Mouse (Mus musculus): Measurements from ENCODE around the gene Gpr12. TPM values are rescaled to one million over a fixed set of nuclear protein-coding genes. Genes with fewer than 3 reads are reported as not detected.
"Not testable (repeated sequence)": the region's sequence is repeated elsewhere in the genome, so short reads cannot be mapped to it uniquely, and the experiment has no call there.

Gpr12 gene
- polyA plus RNA-seq, 1 experiment from 2014 or later: 0.26 TPM

DNA sequence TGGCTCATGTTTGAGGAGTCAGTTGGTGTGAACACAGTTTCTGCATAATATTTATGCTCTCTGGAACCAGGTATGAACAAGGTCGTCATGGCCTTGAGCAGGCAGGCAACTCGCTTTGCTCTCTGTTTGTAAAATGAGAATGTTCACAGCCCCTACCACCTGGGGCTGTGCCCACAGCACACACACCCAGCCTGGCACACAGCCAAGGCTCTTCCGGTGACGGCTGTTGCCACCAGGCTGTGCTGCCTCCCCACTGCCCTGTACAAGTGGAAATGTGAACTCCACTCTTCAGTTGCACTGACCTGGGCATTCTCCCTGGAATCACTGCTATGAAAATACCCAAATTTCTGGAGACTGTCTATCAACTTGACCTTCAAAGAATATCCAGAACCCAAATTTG is 5.9 kb upstream of the Gpr12 start:
- DNase-seq (ENCODE audit: low spot score): no peak

DNA sequence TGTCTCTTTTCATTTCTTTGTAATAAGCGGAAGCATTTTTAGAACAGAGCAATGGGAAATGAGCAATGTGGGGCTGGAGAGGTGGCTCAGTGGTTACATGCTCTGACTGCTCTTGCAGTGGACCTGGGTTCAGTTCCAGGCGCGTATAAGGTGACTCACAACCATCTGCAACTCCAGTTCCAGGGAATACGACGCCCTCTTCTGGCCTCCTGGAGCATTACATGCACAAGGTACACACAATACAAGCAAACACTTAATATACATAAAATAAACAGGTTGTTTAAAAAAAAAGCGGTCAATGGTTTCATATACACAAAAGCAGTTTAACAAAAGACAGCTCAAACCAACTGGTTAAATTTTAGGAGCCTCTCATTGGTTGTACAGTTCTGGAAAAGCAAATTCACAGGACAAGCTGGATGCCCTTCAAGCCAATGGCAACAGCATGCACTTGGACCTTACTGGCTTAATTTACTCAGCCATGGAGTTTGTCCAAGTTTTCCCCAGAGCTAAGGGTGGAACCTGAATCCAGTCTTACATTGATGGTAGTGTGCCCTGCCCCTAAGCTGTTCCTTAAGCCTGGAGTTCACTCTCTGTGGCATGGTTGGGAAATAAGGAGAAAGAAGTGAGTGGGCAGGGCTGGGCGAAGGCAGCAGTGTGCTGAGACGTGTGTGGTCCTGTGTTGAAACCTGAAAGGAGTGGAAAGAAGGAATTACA is 1.5 kb upstream of the Gpr12 start:
- no peak for DNase-seq (ENCODE audit: low spot score)

DNA sequence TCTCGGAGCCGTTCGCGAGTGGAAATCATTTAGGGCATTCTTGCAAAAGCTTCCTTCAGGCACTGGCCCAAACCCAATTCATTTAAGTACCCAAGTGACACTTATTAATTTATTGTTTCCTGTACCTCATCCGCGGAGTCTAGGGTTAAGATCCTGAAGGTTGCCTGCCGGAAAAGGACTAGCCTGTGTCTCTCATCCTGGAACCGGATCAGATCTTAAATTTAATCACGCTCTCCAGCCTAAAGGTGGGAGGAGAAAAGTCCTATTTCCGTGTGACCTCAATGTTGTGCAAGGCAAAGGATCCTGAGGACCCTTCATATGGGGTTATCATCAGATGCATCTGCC is 240 bp upstream of the Gpr12 start:
- DNase-seq (ENCODE audit: low spot score): no peak

DNA sequence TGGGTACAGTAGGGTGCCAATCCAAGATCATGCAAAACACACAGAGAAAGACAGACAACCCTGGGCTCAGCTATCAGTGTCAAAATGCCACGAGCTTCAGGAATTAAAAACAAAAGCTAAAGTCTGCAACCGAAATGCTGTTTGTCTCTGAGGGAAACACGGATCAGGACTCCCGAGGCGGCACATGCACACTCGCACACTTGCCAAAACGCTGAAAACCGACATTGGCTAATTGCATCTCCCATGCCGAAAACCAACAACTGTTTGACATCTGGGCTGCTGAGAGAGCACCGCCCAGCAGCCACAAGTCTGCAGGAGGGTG is 922 bp downstream of the Gpr12 start:
- DNase-seq (ENCODE audit: low spot score): no peak

DNA sequence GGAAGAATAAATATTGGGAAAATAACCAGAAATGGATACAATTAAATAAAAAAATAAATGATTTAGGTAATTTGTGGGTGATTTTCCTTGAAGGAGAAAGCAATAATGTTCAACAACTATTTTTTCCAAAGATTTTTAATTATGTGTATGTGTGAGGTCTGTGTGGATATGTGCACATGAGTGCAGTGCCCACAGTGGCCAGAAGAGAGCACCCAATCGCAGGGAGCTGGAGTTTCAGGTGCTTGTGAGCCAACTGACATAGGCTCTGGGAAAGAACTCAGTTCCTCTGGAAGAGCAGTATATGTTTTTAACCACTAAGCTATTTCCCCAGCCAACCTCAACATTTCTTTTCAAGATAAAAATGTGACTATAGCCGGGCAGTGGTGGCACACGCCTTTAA is 8.4 kb downstream of the Gpr12 start:
- DNase-seq (ENCODE audit: low spot score): no peak

DNA sequence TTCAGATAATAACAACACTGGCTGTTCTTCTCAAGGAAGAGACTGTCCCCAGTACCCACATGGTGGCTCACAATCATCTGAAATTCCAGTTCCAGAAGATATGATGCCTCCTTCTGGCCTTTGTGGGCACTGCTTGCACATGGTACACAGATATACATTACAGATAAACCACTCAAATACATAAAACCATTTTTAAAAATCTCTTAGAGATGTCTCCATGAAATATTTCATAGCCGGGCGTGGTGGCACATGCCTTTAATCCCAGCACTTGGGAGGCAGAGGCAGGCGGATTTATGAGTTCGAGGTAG is 12.3 kb downstream of the Gpr12 start:
- not testable (repeated sequence) for DNase-seq (ENCODE audit: low spot score)

DNA sequence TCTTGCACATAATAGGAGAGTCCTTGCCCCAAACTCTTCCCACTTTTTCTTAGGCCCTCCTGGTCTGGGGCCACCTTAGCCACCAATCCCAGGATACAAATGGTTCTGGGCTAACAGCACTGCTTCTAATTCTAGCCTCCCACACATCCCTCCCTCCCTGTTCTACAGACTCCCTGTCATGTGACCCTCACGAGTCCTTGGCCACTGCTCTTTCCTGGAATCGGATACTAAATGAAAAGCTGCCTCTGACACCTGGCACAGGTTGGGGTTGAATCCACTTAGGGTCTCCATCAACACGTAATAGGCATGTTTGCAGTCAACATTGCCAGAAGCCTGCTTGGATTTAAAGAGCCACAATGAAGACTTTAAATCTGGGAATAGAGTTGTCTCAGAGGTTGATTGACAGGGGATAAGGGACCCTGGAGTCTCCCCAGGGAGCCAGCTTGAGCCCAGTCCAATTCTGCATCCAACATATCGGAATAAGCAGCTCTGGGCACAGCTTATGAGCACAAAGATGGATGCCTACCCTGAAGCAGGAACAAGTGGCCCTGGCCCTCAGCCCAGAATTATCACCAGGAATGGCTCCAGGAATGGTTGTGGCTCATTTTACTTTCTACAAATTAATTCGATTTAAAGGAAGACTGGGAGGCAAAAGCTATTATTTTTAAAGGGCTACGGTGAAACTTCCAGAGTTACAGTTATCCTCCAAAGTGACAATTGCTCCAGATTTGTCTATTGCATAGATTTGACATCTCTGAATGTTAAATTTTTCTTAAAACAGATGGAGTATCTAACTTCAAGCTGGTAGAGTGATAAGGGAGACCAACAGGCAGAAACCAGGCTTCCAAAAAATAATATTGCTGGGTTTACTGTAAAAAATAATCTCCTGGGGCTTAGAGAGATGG is 13.0 kb downstream of the Gpr12 start:
- DNase-seq (ENCODE audit: low spot score): not testable (repeated sequence)

DNA sequence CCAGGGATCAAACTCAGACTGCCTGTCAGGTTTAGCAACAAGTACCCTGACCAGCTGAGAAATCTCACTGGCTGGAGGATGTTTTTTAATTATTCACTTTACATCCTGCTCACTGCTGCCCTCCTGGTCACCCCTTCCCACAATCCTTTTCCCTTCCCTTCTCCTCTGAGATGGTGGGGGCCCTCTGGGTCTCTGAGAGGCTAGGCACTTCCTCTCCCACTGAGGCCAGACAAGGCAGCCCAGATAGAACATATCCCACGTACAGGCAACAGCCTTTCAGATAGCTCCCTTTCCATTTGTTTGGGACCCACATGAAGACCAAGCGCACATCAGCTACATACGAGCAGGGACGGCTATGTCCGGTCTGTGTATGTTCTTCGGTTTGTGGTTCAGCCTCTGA is 14.9 kb downstream of the Gpr12 start:
- DNase-seq (ENCODE audit: low spot score): not testable (repeated sequence)

DNA sequence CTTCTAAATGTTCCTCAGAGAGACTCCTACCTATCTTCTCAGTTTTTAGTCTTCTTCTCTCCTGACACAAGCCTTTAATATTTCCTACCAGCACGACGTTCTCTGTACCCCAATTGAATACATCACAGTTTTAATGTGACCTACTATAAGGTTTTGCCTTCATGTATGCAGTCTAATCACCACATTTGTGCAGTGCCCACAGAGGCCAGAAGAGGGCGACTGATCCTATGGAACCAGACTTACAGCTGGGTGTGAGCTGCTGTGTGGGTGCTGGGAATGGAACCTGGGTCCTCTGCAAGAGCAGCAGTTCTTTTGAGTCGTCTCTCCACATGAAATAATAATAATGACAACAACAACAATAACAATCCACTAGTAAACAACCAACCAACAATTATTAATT is 18.0 kb downstream of the Gpr12 start:
- peak; percentile 58 for DNase-seq (ENCODE audit: low spot score)

DNA sequence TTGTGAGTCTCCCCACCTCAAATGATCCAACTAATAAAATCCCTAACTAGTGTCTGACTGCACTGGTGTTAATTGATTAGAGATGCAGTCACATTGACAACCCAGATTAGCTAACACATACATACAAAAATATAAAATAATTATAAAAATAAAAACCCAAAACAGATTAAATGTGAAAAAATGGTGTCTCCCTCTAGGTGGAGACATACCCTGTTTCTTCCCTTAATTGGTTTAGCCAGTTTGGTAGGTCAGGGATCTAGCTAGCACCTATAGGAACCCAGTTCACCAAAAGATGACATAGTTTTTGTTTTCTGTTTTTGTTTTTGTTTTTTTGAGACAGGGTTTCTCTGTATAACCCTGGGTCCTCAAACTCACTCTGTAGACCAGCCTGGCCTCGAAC is 20.8 kb downstream of the Gpr12 start:
- no peak for DNase-seq (ENCODE audit: low spot score)

DNA sequence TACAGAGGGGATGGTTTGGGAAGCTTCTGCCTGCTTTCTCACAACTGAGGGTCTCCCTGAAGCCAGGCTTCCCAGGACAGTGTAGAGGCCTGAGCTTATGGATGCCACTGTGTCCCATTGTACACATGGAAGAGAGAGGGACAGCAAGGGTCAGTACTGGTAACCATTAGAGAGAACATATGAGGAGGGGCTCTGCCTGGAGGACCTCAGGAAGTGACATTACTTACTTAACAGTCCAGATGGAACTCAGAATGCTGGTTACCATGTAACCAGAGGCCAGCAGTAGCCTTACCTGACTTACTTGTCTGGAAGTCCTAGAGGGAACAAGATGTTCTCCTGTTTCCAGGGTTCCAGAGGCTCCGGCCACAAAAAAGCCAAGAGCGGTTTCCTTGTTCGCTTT is 29.2 kb downstream of the Gpr12 start, which contains the start of gene Gm3415:
Gene Gm3415, plus strand, starts transcription at position 301 of the 400 bp plus-strand sequence.
- DNase-seq (ENCODE audit: low spot score): not testable (repeated sequence)

DNA sequence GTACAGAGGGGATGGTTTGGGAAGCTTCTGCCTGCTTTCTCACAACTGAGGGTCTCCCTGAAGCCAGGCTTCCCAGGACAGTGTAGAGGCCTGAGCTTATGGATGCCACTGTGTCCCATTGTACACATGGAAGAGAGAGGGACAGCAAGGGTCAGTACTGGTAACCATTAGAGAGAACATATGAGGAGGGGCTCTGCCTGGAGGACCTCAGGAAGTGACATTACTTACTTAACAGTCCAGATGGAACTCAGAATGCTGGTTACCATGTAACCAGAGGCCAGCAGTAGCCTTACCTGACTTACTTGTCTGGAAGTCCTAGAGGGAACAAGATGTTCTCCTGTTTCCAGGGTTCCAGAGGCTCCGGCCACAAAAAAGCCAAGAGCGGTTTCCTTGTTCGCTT is 47.7 kb downstream of the Gpr12 start, which contains the start of gene Gm3409:
Gene Gm3409, plus strand, starts transcription at position 301 of the 400 bp plus-strand sequence.
- not testable (repeated sequence) for DNase-seq (ENCODE audit: low spot score)

Other genes starting within 250 kb of the Gpr12 start
- 0.29 and 0.35 TPM in 2 replicates for gene Wasf3, start 200.3 kb downstream of the Gpr12 start, polyA plus RNA-seq (2015; fragmentation: Nextera tagmentation; extraction: Ambion mirVana)
- gene Gm6408, start 103.3 kb downstream of the Gpr12 start, polyA plus RNA-seq (2015; fragmentation: Nextera tagmentation; extraction: Ambion mirVana): not detected in 2 replicates
- not detected in 2 replicates for gene Gm6370, start 93.9 kb downstream of the Gpr12 start, polyA plus RNA-seq (2015; fragmentation: Nextera tagmentation; extraction: Ambion mirVana)
- gene 4930449I24Rik, start 82.8 kb downstream of the Gpr12 start, polyA plus RNA-seq (2015; fragmentation: Nextera tagmentation; extraction: Ambion mirVana): not detected in 2 replicates
- gene Gm3402, start 71.1 kb downstream of the Gpr12 start, polyA plus RNA-seq (2015; fragmentation: Nextera tagmentation; extraction: Ambion mirVana): not detected in 2 replicates
- not detected in 2 replicates for gene Gm3404, start 59.4 kb downstream of the Gpr12 start, polyA plus RNA-seq (2015; fragmentation: Nextera tagmentation; extraction: Ambion mirVana)
- 0.13 TPM in 1 of 2 replicates, not detected in the other for gene Gm3409, start 47.6 kb downstream of the Gpr12 start, polyA plus RNA-seq (2015; fragmentation: Nextera tagmentation; extraction: Ambion mirVana)
- gene Gm3415, start 29.1 kb downstream of the Gpr12 start, polyA plus RNA-seq (2015; fragmentation: Nextera tagmentation; extraction: Ambion mirVana): not detected in 2 replicates
- 10.7 and 11.5 TPM in 2 replicates for gene Usp12, start 209.8 kb upstream of the Gpr12 start, polyA plus RNA-seq (2015; fragmentation: Nextera tagmentation; extraction: Ambion mirVana)
- 656 and 659 TPM in 2 replicates for gene Rpl21, start 247.7 kb upstream of the Gpr12 start, polyA plus RNA-seq (2015; fragmentation: Nextera tagmentation; extraction: Ambion mirVana)

Data from thymus, postnatal 0 days (tissue).